Mouse (Mus musculus) gastrocnemius, postnatal 36 days (tissue): ENCODE results near the gene Isl2. TPM values are rescaled to one million over a fixed set of nuclear protein-coding genes. Genes with fewer than 3 reads are reported as not detected.

ENCODE experiments used
- DNase-seq, 2 experiments: peaks; one replicate each; pipeline ENCODE4 v3.0.0; 2022
- intact Hi-C: fragments of 180-260 bp; cut with DNase I; formaldehyde crosslinking; loops from one replicate; pipeline ENCODE4 v1.15.1; 2025
- total RNA-seq, 2 experiments: library from RNA; stranded (reverse); gene quantifications; 2 replicates each; pipeline ENCODE4 v1.2.3; 2021

Isl2 gene
- total RNA-seq, 2 experiments from 2014 or later: not detected

- intact Hi-C loops: no loop called here
Measured at GRCm38 (mm10) chr9:55545556-55546175, 7.2 kb downstream of the Isl2 start.

GRCm38 (mm10) chr9:55546176-55547010 lies 7.9 kb downstream of the Isl2 start:
- intact Hi-C loops: no loop called here
- peak in 1 of 2 experiments; percentile 34 for DNase-seq

More at GRCm38 (mm10) chr9:55545556-55546175, 7.2 kb downstream of the Isl2 start:
- peak in 1 of 2 experiments; percentile 31 for DNase-seq

- intact Hi-C loops: no loop called here
- no peak for DNase-seq
Measured at GRCm38 (mm10) chr9:55548871-55549270, 10.4 kb downstream of the Isl2 start.

- DNase-seq: no peak
- intact Hi-C loops: no loop called here
Measured at GRCm38 (mm10) chr9:55549302-55549890, 10.9 kb downstream of the Isl2 start.

GRCm38 (mm10) chr9:55554986-55555385 lies 16.5 kb downstream of the Isl2 start:
- DNase-seq: no peak
- intact Hi-C loops: no loop called here

- intact Hi-C loops: no loop called here
- no peak for DNase-seq
Measured at GRCm38 (mm10) chr9:55560960-55561359, 22.5 kb downstream of the Isl2 start.

GRCm38 (mm10) chr9:55568466-55569159 lies 30.1 kb downstream of the Isl2 start:
- intact Hi-C loops: no loop called here
- DNase-seq: no peak

GRCm38 (mm10) chr9:55571071-55571470 lies 32.6 kb downstream of the Isl2 start:
- intact Hi-C loops: no loop called here
- DNase-seq: no peak

- DNase-seq: no peak
- intact Hi-C loops: no loop called here
Measured at GRCm38 (mm10) chr9:55576571-55576970, 38.1 kb downstream of the Isl2 start.

GRCm38 (mm10) chr9:55581414-55581813 lies 42.9 kb downstream of the Isl2 start:
- DNase-seq: no peak
- intact Hi-C loops: no loop called here

- DNase-seq: no peak
- intact Hi-C loops: no loop called here
Measured at GRCm38 (mm10) chr9:55586141-55586540, 47.7 kb downstream of the Isl2 start.

Other genes starting within 250 kb of the Isl2 start
- under 1 TPM; 0.51 to 0.67 TPM for gene Nrg4, start 211.8 kb upstream of the Isl2 start, total RNA-seq
- 1 to 10 TPM; 1.2 to 1.7 TPM for gene Tmem266, start 211.8 kb upstream of the Isl2 start, total RNA-seq
- gene Etfa, start 26.4 kb upstream of the Isl2 start, total RNA-seq: 100 to 1,000 TPM; 213 to 275 TPM